Mouse (Mus musculus): ENCODE data around the gene Il20ra.

- no peak for TF ChIP-seq USF1 (IDR thresholded peaks at IDR 0.05; ENCODE audit: low read depth, low read length)
- no peak for TF ChIP-seq CTCF (conservative IDR thresholded peaks at IDR 0.05 in 1 of 2, IDR thresholded peaks at IDR 0.05 in 1 of 2; ENCODE audit: low read depth in 2 of 2, low read length in 2 of 2)
- no peak for TF ChIP-seq E2F4 (IDR thresholded peaks at IDR 0.05; ENCODE audit: insufficient replicate concordance, low read depth, low read length)
- TF ChIP-seq JUN (IDR thresholded peaks at IDR 0.05; ENCODE audit: insufficient read depth, low read depth, low read length) = no peak
- TF ChIP-seq POLR2A (IDR thresholded peaks at IDR 0.05; ENCODE audit: low read depth, low read length) = no peak
- TF ChIP-seq USF2 (conservative IDR thresholded peaks at IDR 0.05; ENCODE audit: low read depth, low read length) = no peak
- no peak for TF ChIP-seq TCF12 (IDR thresholded peaks at IDR 0.05; ENCODE audit: low read depth, low read length)
- TF ChIP-seq KAT2A (IDR thresholded peaks at IDR 0.05; ENCODE audit: insufficient replicate concordance, low read length) = no peak
- no peak for TF ChIP-seq ELF1 (IDR thresholded peaks at IDR 0.05; ENCODE audit: low read depth, low read length)
- no peak for TF ChIP-seq MEF2A (IDR thresholded peaks at IDR 0.05; ENCODE audit: borderline replicate concordance, low read depth, low read length)
- TF ChIP-seq ZMIZ1 (IDR thresholded peaks at IDR 0.05; ENCODE audit: low read depth, low read length) = no peak
These were observed 90.6 kb downstream of the Il20ra start for GRCm38 (mm10) chr10:19802958-19803357.

Data from CH12.LX (cell line).